Mouse (Mus musculus) spleen, postnatal 10 days (tissue): ENCODE data around the gene Ugt1a5.
"Not testable (repeated sequence)": the region's sequence is repeated elsewhere in the genome, so short reads cannot be mapped to it uniquely, and the experiment has no call there.

Experiments used
- DNase-seq, 2 experiments: peaks; one replicate each; pipeline ENCODE4 v3.0.0; 2021 to 2022; ENCODE audit warnings: low spot score in 2 of 2

Gene Ugt1a5

DNA sequence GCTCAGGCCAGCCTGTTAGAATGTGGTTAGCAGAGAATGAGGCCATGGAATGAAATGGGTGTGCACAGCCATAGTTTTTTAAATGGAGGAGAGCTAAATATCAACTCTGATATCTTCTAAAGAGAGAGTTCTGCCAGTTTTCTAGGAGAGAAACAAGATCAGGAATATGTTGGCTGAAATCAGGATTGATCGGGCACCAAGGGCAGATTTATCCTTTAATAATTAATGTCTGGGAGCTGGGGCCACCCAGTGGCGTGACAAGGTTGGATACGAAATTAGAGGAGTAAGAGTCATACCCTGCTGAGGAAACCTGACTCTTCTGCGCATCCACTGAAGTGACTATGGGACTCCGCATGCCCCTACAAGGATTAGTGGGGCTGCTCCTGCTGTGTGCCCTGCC, at the start of gene Ugt1a5:
Ugt1a5 (plus strand) TSS at position 302 of the 400 bp plus-strand sequence.
- DNase-seq, result no peak

DNA sequence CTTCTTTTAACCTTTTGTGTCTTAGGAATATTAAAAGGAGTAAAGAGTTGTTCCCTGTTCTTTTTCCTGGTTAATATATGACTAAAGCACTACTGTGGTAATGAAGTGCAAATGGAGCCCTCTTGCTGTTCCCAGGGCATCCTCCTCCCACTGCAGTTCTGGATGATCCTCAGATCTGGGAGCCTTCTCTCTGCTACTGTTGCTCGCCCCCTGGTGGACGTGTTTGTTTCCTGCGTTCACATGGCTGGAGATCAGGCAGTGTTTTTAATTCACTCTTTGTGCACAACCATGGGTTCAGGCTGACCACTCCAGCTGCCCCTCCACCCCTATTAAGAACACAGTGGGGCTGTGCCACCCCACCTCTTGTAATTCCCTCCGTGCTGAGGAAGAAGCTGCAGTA, 45.3 kb upstream of the Ugt1a5 start:
- not testable (repeated sequence) for DNase-seq

DNA sequence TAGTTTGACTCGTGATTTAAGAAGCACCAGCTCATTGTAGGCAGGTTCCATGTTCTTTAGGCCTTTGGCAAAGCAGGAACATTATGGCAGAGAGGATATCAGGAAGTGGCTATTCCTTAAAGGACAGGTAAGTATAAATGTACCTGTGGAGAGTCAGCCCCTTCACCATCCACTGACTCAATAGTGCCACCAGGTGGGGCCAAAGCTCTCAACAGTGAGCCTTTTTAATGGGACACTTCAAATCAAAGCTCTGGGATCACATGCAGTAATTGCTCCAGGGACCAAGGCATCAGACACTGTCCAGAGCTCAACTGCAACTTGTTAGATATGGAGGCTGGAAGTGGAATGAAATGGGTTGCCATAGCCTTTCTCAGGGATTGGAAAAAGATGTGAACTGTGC, 44.3 kb upstream of the Ugt1a5 start:
- DNase-seq, result peak in 1 of 2 experiments; percentile 30

- not testable (repeated sequence) for DNase-seq
Measured at GRCm38 (mm10) chr1:88125827-88126360, 39.9 kb upstream of the Ugt1a5 start.

DNA sequence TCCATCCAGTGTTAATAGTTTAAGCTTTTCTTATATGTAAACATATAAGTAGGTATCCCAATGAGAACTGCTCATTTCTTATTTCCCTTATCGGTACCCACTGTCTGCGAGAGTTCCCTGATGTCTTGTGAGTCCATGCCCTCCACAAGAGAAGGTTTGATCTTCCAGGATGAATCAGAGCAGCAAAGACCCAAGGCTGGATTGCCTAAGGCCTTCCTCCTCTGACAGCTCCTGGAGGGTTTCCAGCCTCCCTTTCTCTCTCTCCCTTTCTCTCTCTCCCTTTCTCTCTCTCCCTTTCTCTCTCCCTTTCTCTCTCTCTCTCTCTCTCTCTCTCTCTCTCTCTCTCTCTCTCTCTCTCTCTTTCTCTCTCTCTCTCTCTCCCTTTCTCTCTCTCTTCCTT, 36.7 kb upstream of the Ugt1a5 start:
- not testable (repeated sequence) for DNase-seq

DNA sequence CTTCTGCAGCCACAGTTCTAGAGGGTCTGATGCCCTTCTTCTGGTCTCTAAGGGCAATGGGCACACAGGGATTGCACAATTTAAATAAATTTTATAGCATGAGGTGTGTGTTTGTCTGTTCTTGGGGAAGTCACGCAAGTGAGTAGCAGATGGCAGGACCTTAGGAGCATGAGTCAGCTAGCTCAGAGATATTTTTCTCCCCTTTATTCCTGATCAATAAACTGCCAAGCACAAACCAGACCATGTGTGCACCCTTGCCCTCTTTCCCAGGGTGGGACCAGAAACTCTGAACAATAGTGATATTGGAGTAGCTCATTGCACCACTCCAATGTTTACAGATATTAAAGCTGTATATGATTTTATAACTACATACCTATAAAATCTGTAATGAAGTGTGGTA, 35.6 kb upstream of the Ugt1a5 start:
- DNase-seq, result not testable (repeated sequence)

- no peak for DNase-seq
Measured at GRCm38 (mm10) chr1:88133908-88134456, 31.8 kb upstream of the Ugt1a5 start.

GRCm38 (mm10) chr1:88134457-88135011, 31.3 kb upstream of the Ugt1a5 start, which contains the start of gene Ugt1a6a:
Gene Ugt1a6a, plus strand, starts transcription at chr1:88134809.
- not testable (repeated sequence) for DNase-seq

GRCm38 (mm10) chr1:88135229-88135904, 30.4 kb upstream of the Ugt1a5 start:
- DNase-seq, result not testable (repeated sequence)

DNA sequence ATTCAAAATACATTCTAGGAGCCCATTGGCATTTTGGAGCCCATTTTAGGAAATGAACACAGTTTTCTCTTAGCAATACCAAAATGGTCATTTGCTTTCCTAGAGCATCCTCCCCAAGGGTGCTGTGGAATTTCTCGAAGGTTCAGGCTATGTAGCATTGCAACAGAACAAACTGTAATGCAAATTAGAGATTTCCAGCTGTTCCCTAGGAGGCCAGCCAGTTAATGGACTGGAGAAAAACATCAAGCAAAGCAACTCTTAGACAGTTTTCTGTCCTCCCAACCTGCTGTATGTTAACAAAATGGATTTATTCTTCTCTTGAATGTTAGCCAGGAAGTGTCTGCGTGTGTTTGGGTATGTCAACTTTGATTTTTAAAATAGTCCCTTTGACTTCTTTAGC, 29.2 kb upstream of the Ugt1a5 start:
- no peak for DNase-seq

GRCm38 (mm10) chr1:88137264-88137663, 28.5 kb upstream of the Ugt1a5 start:
- DNase-seq, result no peak

DNA sequence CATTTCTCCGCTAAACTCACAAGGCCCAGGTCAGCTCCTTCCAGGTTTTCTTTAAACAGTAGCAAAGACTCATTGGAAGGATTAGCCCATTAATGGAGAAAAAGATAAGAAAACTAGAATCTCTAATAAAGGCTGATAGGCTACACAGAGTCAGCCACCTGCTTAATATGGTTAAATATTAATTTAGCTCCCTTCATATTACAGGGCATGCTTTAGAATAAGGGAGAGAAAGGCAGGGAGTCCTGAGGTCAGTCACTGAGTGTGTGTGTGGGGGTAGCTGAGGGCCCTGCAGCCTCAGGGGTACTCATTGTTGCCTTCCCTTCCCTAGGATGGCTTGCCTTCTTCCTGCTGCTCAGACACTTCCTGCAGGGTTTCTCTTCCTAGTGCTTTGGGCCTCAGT, 27.7 kb upstream of the Ugt1a5 start:
- DNase-seq, result no peak

DNA sequence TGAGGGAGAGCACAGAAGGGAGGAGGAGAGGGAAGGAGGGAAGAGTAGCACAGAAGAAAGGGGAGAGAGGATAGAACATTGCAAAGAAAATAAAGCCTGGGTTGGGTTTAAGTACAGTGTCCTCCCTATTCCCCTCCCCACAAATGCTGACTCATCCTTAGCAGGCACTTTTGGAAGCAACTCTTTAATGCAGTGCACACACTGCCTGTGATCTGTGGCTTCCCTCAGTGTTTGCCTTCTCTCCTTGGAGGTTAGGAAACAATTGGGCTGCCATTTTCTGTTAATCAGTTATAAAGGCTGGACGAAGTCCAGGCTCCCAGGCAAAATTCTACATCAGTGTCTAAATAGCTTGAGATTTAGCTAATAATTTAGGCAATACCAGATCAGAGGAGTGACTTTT, 25.3 kb upstream of the Ugt1a5 start:
- DNase-seq, result not testable (repeated sequence)

DNA sequence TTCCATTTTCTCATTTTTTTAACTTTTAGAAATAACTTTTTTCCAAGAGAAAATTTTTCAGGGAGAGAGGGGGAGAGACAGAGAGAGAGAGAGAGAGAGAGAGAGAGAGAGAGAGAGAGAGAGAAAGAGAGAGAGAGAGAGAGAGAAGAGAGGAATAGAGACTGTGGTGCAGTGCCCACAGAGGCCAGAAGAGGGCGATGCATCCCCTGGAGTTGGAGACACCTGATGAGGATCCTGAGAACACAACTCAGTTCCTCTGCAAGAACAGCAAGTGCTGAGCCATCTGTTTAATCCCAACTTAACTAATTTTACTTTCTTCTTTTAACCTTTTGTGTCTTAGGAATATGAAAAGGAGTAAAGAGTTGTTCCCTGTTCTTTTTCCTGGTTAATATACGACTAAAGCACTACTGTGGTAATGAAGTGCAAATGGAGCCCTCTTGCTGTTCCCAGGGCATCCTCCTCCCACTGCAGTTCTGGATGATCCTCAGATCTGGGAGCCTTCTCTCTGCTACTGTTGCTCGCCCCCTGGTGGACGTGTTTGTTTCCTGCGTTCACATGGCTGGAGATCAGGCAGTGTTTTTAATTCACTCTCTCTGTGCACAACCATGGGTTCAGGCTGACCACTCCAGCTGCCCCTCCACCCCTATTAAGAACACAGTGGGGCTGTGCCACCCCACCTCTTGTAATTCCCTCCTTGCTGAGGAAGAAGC, 21.7 kb upstream of the Ugt1a5 start:
- peak; percentile 49 to 80 for DNase-seq

- DNase-seq, result peak in 1 of 2 experiments; percentile 28
Measured at GRCm38 (mm10) chr1:88145278-88145677, 20.5 kb upstream of the Ugt1a5 start.

- not testable (repeated sequence) for DNase-seq
Measured at GRCm38 (mm10) chr1:88150133-88150532, 15.7 kb upstream of the Ugt1a5 start.

DNA sequence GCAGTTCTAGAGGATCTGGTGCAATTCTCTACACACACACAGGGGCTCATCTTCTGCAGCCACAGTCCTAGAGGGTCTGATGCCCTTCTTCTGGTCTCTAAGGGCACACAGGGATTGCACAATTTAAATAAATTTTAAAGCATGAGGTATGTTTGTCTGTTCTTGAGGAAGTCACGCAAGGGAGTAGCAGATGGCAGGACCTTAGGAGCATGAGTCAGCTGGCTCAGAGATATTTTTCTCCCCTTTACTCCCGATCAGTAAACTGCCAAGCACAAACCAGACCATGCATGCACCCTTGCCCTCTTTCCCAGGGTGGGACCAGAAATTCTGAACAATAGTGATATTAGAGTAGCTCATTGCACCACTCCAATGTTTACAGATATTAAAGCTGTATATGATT, 7.4 kb upstream of the Ugt1a5 start:
- no peak for DNase-seq

- DNase-seq, result not testable (repeated sequence)
Measured at GRCm38 (mm10) chr1:88172190-88172589, 6.4 kb downstream of the Ugt1a5 start.

- DNase-seq, result no peak
Measured at GRCm38 (mm10) chr1:88179657-88180056, 13.8 kb downstream of the Ugt1a5 start.

DNA sequence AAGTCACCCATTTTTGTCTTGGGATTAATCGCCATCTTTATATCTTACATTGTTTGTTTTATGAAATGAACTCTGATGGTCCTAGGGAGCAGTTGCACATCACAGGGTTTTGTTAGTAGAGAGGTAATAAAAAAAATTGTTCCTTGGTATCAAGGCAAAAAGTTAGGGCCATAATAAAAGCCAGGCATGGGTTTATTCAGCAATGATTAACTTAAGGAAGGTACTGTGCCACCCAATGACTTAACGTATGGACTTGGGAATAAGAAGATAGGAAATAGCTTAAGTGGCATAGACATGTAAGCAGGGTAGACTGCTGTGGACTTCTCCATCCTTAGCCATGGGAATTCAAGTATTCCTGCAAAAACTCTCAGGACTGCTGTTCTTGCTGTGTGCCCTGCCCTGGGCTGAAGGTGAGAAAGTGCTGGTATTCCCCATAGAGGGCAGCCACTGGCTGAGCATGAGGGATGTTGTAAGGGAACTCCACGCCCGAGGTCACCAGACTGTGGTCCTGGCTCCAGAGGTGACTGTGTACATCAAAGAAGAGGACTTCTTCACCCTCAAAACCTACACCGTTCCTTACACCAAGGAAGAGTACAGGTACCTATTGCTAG, 20.6 kb downstream of the Ugt1a5 start:
- no peak for DNase-seq

- DNase-seq, result no peak
Measured at GRCm38 (mm10) chr1:88192136-88192535, 26.3 kb downstream of the Ugt1a5 start.

DNA sequence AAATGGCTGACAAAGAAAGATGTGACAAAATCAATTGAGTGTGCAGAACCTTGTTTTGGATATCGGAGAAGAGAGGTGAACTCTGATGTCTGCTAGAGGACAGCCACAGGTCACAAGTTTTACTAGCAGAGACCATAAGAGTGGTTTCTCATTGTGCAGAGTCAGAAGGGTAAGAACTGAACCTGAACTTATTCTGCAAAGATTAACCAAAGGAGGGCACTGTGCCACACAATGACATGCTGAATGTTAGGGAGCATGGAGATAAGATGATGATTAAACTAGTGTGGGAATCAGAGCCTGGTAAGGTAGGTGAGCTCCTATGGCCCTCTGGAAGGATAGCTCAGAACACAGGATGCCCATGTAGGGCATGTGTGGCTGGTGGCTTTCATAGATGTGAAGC, 29.9 kb downstream of the Ugt1a5 start:
- no peak for DNase-seq
